Mouse (Mus musculus): Measurements from ENCODE around the gene Pink1. TPM values are rescaled to one million over a fixed set of nuclear protein-coding genes. Genes with fewer than 3 reads are reported as not detected.

Pink1 gene
- polyA plus RNA-seq (2012; rRNA removed), result 178 and 182 TPM in 2 replicates

DNA sequence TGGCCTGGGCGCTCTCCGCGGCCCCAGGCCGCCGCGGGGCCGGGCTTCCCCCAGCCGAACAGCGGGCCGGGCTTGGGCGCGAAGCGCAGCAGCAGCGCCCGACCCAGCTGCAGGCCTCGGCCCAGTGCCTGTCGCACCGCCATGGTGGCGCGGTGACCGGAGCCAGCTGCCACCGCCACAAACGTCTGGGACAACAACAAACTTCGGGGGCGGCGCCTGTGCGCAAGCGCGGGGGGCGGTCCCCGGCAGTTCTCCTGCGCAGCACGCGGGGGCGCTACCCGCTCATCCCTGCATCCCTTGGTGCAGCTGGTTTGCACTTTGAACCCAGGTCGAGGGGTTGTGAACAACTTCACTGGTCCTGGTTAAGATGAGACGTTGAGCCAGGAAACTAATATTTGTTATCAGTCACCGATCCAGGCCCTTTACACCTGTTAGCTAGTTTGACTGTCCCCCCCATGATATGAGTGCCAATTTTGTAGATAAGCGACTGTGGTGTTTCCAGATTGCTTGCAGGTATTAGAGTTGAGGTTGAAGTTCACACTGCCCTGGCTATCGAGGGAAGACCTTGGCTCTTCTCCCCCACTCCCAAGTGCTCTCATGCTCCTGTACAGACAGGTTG, at the start of gene Pink1:
TSS of gene Pink1 (minus strand) at position 231 of the 619 bp plus-strand sequence.
- peak; percentile 93 for DNase-seq
- 2% methylated on average over 41 of the region's 41 CpGs for WGBS
- Histone ChIP-seq H3K4me3 (replicated peaks; ENCODE audit: extremely low read depth, low read depth, low read length) (peak within 1 kb of the TSS; percentile 73), H3K4me1 (ENCODE audit: control insufficient read depth, insufficient read depth, low read length) (peaks cover 10% of the 10 kb centered on the region)
- TF ChIP-seq CTCF (IDR thresholded peaks at IDR 0.05; ENCODE audit: insufficient read depth, low read length) (peak; percentile 74), POLR2A (IDR thresholded peaks at IDR 0.05; ENCODE audit: borderline replicate concordance, extremely low read depth, low read depth, low read length) (peak; percentile 84; the same call in 1 of the 2 replicates)

DNA sequence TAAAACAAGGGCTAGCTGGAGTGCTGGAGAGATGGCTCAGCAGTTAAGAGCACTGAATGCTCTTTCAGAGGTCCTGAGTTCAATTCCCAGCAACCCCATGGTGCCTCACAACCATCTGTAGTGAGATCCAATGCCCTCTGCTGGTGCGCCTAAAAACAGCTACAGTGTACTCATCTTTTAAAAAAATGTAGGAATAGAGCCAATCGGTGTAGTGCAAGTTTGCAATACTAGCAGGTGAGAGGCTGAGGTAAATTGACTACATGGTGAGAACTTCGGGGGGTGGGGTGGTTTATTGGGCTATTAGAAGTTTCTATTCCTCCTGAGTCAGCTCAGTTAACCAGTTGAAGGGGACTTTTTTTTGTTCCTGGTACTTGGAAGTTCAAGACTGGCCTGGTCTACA, 49.0 kb upstream of the Pink1 start:
- 81% methylated on average over 3 of the region's 3 CpGs for WGBS
- H3K4me3 ChIP-seq (replicated peaks; ENCODE audit: extremely low read depth, low read depth, low read length), result no peak overlapping the region
- TF ChIP-seq POLR2A (IDR thresholded peaks at IDR 0.05; ENCODE audit: borderline replicate concordance, extremely low read depth, low read depth, low read length) (no peak), CTCF (IDR thresholded peaks at IDR 0.05; ENCODE audit: insufficient read depth, low read length) (no peak)
- no peak for DNase-seq
- H3K4me1 ChIP-seq (ENCODE audit: control insufficient read depth, insufficient read depth, low read length), result no peaks in the 10 kb centered on the region

DNA sequence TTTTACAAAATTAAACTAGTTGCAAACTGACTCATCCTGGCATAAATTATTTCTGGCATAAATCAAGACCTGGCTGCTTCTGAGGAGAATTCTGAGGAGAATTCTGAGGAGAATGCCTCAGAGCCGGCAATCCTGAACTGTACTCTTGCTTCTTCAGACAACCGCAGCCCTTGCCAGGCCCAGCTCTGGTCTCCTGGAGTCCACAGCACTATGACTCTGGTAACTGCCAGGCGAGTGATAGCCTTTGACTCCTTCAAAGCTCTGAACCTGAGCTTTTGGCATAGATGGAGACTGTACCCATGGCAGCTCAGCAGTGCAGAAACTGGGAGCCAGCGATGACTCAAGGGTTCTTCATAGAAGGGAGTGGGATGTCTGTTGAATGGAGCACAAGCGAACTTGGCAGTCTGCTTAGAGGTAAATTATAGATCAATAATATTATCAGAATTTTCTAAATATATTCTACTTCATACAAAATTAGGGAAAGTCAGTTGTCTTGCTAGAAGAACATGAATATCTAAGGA, 44.9 kb upstream of the Pink1 start:
- WGBS, result 76% methylated on average over 5 of the region's 5 CpGs
- no peak overlapping the region for H3K4me3 ChIP-seq (replicated peaks; ENCODE audit: extremely low read depth, low read depth, low read length)
- DNase-seq, result no peak
- peaks cover 9% of the 10 kb centered on the region; the same call in 1 of the 2 replicates for H3K4me1 ChIP-seq (ENCODE audit: control insufficient read depth, insufficient read depth, low read length)
- TF ChIP-seq POLR2A (IDR thresholded peaks at IDR 0.05; ENCODE audit: borderline replicate concordance, extremely low read depth, low read depth, low read length) (no peak), CTCF (IDR thresholded peaks at IDR 0.05; ENCODE audit: insufficient read depth, low read length) (no peak)

DNA sequence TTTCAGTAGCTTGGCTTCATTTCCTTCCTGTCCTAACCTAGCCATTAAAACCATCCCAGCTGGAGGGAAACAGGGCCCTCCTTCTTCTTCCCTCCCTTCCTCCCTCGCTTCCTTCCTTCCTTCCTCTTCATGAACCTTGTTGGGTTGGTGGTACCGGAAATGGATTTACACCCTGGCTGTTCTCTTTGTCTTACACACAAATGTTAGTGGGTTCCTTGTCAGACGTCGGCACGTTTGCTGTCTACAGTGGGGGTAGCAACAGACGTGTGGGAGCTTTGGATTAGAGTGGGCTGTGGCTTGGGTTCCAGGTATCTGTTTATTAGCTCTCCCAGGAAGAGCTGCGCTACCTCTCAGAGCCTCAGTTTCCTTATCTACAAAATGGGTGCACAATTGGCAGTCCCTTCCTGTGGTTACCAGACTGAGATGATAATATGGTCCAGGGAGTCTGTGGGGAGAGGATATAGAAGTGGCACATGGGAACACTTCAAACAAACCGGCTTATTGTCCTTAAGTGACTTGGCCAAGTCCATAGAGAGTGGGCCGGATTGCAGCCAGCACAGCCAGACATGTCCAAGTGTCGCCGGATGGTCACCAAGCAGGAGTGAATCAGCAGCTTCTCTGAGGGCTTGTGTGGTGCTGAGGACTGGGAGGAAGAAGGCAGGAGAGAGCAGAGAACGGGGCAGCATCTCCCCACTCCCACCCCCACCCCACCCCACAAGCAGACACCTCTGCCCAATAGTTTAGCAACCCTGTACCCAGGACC, 42.6 kb upstream of the Pink1 start:
- Histone ChIP-seq H3K4me1 (ENCODE audit: control insufficient read depth, insufficient read depth, low read length) (peaks cover 9% of the 10 kb centered on the region; the same call in 1 of the 2 replicates), H3K4me3 (replicated peaks; ENCODE audit: extremely low read depth, low read depth, low read length) (no peak overlapping the region)
- TF ChIP-seq CTCF (IDR thresholded peaks at IDR 0.05; ENCODE audit: insufficient read depth, low read length) (no peak), POLR2A (IDR thresholded peaks at IDR 0.05; ENCODE audit: borderline replicate concordance, extremely low read depth, low read depth, low read length) (no peak)
- DNase-seq, result no peak
- 43% methylated on average over 12 of the region's 12 CpGs for WGBS

DNA sequence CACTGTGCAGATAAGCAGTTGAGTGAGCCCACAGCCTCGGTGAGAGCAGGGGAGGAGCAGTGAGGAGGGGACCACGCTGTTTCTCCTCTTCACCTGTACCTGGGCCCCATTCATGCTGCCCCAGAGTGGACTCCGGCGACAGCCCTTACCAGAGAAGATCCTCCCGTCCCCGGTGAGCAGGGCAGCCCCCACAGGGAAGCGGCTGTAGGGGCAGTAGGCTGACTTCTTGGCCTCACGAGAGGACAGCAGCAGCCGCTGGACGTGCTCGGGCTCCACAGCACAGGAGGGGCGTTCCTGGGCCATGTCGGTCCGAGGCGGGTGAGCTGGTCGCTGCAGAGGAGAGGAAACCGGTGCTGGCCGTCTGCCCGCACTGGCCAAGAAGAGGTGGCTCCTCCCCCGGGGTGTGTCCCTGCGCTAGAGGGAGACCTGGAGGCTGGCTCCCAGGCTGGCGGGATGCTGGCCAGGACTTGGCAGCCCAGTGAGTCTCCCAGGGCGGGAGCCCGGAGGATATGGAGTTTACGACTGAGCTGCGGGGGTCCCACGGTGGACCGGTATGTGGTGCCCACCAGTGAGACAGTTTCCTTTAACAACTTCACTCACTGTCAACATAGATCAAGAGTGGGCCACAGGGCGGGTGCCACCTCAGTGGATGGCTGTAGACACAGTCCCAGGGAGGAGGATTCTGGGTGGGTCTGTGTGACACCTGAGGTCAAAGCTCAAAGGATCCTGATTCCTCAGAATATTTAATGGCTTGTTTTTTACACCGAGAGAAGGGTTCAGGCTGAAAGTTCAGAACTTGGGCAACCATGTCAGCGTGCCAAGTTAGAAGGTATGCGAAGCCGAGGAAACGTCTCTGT, 41.8 kb upstream of the Pink1 start, which contains the start of gene Cda:
TSS of gene Cda (minus strand) at position 352 of the 857 bp plus-strand sequence.
- no peak for TF ChIP-seq CTCF (IDR thresholded peaks at IDR 0.05; ENCODE audit: insufficient read depth, low read length)
- TF ChIP-seq POLR2A (IDR thresholded peaks at IDR 0.05; ENCODE audit: borderline replicate concordance, extremely low read depth, low read depth, low read length), result no peak
- H3K4me3 ChIP-seq (replicated peaks; ENCODE audit: extremely low read depth, low read depth, low read length), result peak within 1 kb of the TSS; percentile 18
- peak; percentile 80 for DNase-seq
- peaks cover 9% of the 10 kb centered on the region; the same call in 1 of the 2 replicates for H3K4me1 ChIP-seq (ENCODE audit: control insufficient read depth, insufficient read depth, low read length)
- 2% methylated on average over 34 of the region's 34 CpGs for WGBS

DNA sequence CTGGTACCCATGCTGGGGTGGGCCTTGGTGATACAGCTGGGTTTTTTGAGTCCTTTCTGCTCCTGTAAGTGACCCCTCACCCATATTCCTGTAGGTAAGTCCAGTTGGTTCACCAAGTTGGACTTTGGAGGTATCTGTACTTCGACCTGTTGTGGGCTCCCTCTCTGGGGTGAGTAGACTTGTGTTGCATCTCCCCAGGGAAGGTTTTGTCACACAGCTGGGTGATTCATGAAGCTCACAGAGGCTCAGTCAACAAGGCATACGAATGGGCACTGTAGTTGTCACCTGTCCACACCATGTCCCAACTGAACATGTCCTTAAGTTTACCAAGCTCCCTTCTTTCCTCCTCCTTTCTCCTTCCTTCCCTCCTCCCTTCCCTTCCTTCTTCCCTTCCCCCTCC, 40.5 kb upstream of the Pink1 start:
- 83% methylated on average over 2 of the region's 2 CpGs for WGBS
- TF ChIP-seq CTCF (IDR thresholded peaks at IDR 0.05; ENCODE audit: insufficient read depth, low read length), result no peak
- no peak for TF ChIP-seq POLR2A (IDR thresholded peaks at IDR 0.05; ENCODE audit: borderline replicate concordance, extremely low read depth, low read depth, low read length)
- no peak for DNase-seq

DNA sequence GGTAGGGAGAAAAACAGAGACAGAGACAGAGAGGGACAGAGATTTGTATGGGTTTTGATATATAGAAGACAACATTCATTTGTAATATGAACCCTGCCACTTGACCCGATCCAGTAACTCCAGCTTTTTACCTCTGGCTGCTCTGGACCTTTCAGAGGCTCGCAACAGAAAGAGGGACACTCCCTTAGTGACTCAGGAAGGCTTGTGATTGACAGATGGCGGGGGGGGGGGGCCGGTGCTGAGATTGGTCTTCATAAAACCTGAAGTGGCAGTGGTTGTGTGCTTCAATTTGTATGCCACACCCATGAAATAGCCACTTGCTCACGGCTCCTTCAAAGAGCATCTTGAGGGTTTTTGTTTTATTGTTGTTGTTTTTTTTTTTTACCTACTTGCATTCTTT, 37.4 kb upstream of the Pink1 start:
- Histone ChIP-seq H3K4me1 (ENCODE audit: control insufficient read depth, insufficient read depth, low read length) (peaks cover 9% of the 10 kb centered on the region; the same call in 1 of the 2 replicates), H3K4me3 (replicated peaks; ENCODE audit: extremely low read depth, low read depth, low read length) (no peak overlapping the region)
- 40% methylated on average over 5 of the region's 5 CpGs for WGBS
- DNase-seq, result no peak
- TF ChIP-seq CTCF (IDR thresholded peaks at IDR 0.05; ENCODE audit: insufficient read depth, low read length) (no peak), POLR2A (IDR thresholded peaks at IDR 0.05; ENCODE audit: borderline replicate concordance, extremely low read depth, low read depth, low read length) (no peak)

More for the DNA sequence above, 40.5 kb upstream of the Pink1 start:
- Histone ChIP-seq H3K4me3 (replicated peaks; ENCODE audit: extremely low read depth, low read depth, low read length) (no peak overlapping the region), H3K4me1 (ENCODE audit: control insufficient read depth, insufficient read depth, low read length) (peaks cover 9% of the 10 kb centered on the region; the same call in 1 of the 2 replicates)

DNA sequence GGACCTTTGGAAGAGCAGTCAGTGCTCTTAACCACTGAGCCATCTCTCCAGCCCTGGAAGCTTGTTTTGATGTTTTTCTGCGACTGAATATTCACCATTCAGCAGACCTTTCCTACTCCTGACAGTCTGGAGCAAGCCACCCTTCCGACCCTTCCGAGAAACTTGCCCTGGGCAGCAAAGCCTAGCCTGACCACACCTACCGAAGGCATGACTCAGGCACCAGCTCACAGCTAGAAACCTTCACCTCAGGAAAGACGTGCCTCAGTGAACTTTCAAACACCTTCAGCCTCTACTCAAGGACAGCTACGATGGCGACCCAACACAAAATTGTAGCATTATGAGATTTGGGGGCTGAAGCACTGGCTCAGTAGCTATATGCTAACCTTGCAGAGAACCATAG, 36.8 kb upstream of the Pink1 start:
- DNase-seq, result no peak
- no peak for TF ChIP-seq POLR2A (IDR thresholded peaks at IDR 0.05; ENCODE audit: borderline replicate concordance, extremely low read depth, low read depth, low read length)
- TF ChIP-seq CTCF (IDR thresholded peaks at IDR 0.05; ENCODE audit: insufficient read depth, low read length), result no peak
- Histone ChIP-seq H3K4me1 (ENCODE audit: control insufficient read depth, insufficient read depth, low read length) (peaks cover 4% of the 10 kb centered on the region; the same call in 1 of the 2 replicates), H3K4me3 (replicated peaks; ENCODE audit: extremely low read depth, low read depth, low read length) (no peak overlapping the region)
- WGBS, result 77% methylated on average over 7 of the region's 7 CpGs

DNA sequence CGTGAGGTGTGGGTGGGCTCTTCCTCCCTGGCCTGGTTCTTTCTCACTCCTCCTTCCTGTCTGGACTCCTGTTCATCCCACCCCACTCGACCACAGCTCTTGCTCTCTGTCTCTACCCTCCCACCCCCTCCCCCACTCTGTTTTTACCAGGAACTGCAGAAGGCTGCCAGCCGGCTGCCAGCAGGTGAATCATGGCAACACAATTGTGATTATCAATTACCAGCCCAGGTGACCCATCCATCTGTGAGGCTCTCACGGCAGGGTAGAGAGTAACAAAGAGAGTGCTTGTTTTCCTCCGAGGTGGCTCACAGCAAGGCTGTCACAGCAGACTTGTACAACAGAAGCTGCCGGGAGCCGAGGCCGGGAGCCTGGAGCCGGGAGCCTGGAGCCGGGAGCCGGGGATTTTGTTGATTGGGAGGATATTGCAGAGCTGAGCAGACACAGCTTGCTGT, 35.3 kb upstream of the Pink1 start:
- Histone ChIP-seq H3K4me1 (ENCODE audit: control insufficient read depth, insufficient read depth, low read length) (no peaks in the 10 kb centered on the region), H3K4me3 (replicated peaks; ENCODE audit: extremely low read depth, low read depth, low read length) (no peak overlapping the region)
- DNase-seq, result no peak
- 37% methylated on average over 11 of the region's 11 CpGs for WGBS
- TF ChIP-seq POLR2A (IDR thresholded peaks at IDR 0.05; ENCODE audit: borderline replicate concordance, extremely low read depth, low read depth, low read length) (no peak), CTCF (IDR thresholded peaks at IDR 0.05; ENCODE audit: insufficient read depth, low read length) (no peak)

All from lung, adult 2 months (tissue).